Mouse (Mus musculus) colon, adult 2 months (tissue): ENCODE results near the gene Ssx2ip. TPM values are rescaled to one million over a fixed set of nuclear protein-coding genes. Genes with fewer than 3 reads are reported as not detected.

ENCODE experiments used
- polyA plus RNA-seq: library from polyadenylated mRNA; depleted of rRNA; stranded (reverse); fragments of >200 nt; gene quantifications from 2 replicates; pipeline ENCODE4 v1.2.3, GENCODE M21; 2012; rRNA removed

Gene Ssx2ip
- 11.4 and 12.4 TPM in 2 replicates for polyA plus RNA-seq

DNA sequence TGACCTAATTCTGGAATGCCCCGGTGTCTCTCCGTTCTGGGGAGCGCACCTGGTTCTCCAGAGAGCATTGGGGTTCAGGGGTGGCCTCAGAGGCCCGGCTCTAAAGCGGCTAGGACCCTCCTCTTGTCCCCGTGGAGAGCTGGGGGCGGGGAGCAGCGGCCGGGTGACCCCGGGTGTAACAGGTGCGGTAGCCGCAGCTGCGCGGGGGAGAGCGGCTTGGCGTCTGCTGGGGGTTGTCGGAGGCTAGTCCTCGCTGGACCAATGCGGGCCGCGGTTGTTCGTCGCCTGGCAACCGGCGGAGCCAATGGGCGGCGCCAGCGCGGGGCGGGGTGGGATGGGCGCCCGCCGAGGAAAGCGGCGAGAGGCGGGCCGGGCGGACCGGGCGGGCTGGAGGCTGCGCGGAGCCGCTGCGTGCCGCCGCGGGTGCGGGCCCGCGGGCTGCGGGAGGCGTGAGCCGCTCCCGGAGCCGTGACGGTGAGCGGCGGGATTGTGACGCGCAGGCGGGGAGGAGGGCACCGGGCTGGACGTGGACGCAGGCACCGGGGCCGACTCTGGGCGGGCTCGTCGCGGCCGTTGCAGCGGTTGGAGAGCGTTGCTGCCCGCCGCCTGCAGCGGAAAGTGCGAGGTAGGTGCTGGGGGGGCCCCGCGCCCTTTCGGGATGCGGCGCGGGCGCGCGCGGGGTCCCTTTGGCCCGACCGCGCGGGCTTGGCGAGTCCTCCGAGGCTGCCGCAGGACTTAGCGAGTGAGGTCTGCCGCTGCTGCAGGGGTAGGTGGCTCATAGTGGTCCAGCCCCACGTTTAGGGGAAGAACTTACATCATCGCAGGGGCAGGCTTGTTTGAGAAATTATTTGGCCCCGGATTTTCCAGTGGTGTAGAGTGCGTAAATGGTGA is at the start of gene Ssx2ip:
Gene Ssx2ip (plus strand): TSS at position 332 of the 891 bp plus-strand sequence.

DNA sequence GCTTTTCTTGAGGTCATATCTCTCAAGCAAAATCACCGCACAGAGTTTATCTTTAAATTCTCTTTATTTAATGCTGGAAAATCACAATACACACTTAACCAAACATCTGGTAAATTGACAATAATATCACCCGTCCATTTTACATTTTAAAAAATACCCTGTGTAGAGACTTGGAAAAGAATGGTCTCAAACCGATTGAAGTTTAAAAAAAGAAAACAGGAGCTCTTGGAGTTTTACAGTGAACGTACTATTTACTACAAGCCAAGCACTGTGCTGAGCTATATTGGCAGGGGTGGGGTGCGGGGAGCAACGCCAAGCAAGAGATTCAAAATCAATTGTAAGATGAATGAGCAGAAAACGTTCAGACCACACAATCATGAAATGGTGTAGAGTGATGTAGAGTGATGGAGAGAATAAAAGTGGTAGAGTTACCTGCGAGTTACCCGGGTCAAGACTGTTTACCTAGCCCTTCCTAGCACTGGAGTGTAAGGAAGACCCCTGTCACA is 45.4 kb downstream of the Ssx2ip start, which contains the start of gene Ctbs:
Gene Ctbs (plus strand): TSS at position 51 of the 506 bp plus-strand sequence.

Other genes starting within 250 kb of the Ssx2ip start
- gene Lpar3, start 183.7 kb upstream of the Ssx2ip start, polyA plus RNA-seq: 2.5 and 3.3 TPM in 2 replicates
- gene Ctbs, start 45.2 kb downstream of the Ssx2ip start, polyA plus RNA-seq: 1.9 TPM in 2 replicates
- 0.12 and 0.15 TPM in 2 replicates for gene Spata1, start 95.1 kb downstream of the Ssx2ip start, polyA plus RNA-seq
- 581 and 731 TPM in 2 replicates for gene Gng5, start 95.2 kb downstream of the Ssx2ip start, polyA plus RNA-seq
- gene Rpf1, start 116.8 kb downstream of the Ssx2ip start, polyA plus RNA-seq: 4.8 and 6.6 TPM in 2 replicates
- 0.38 and 0.57 TPM in 2 replicates for gene Uox, start 165.8 kb downstream of the Ssx2ip start, polyA plus RNA-seq
- gene Dnase2b, start 211.0 kb downstream of the Ssx2ip start, polyA plus RNA-seq: not detected in 2 replicates
- gene 4930503B20Rik, start 246.7 kb downstream of the Ssx2ip start, polyA plus RNA-seq: 0.09 TPM in 1 of 2 replicates, not detected in the other